Mouse (Mus musculus) liver, postnatal 0 days (tissue): ENCODE results near the gene Bach2.

Source experiments
- CTCF ChIP-seq: sonication (generic); IDR thresholded peaks from 2 replicates; pipeline ENCODE4 v1.5.1; 2016; ENCODE audit warnings: antibody characterized with exemption, low read depth
- EP300 ChIP-seq: IDR thresholded peaks from 2 replicates; pipeline ENCODE4 v1.6.1; 2016; ENCODE audit warnings: antibody characterized with exemption, low read depth, mild to moderate bottlenecking

DNA sequence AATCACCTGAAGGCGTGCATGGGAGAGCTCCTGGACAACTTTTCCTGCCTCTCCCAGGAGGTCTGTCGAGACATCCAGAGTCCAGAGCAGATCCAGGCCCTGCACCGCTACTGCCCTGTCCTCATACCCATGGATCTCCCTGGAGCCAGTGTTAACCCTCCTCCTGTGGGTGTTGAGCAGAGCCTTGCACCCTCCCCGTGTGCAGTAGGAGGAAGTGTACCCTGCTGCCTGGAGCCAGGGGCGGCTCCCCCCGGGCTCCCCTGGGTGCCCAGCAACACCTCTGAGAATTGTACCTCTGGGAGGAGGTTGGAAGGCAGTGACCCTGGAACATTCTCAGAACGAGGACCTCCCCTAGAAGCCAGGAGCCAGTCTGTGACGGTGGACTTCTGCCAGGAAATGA is 341.2 kb downstream of the Bach2 start:
- TF ChIP-seq EP300 (no peak), CTCF (no peak)
